Mouse (Mus musculus) bone marrow macrophage, adult 2 months (primary cell): ENCODE results near the gene Igfbp6.

Experiments
- CTCF ChIP-seq: IDR thresholded peaks from 2 replicates; pipeline ENCODE4 v1.5.1; 2012; ENCODE audit warnings: low read depth, mild to moderate bottlenecking, low read length, moderate library complexity
- POLR2A ChIP-seq: IDR thresholded peaks from 2 replicates; pipeline ENCODE4 v1.6.1; 2012; ENCODE audit warnings: mild to moderate bottlenecking, low read depth, low read length, borderline replicate concordance

- TF ChIP-seq POLR2A (no peak), CTCF (no peak)
Measured at GRCm38 (mm10) chr15:102144726-102145125, 564 bp downstream of the Igfbp6 start.
